Mouse (Mus musculus) liver, embryonic 14.5 days (tissue): ENCODE results near the gene Eml4. TPM values are rescaled to one million over a fixed set of nuclear protein-coding genes. Genes with fewer than 3 reads are reported as not detected.

Source experiments
- ATAC-seq: fragments of 200-750 bp; cut with Nextera tagmentation; 2 replicates; pipeline ENCODE4 v1.8.0; 2017; ENCODE audit warnings: moderate number of reproducible peaks, mild to moderate bottlenecking, moderate library complexity; ENCODE audit not compliant: insufficient read depth
- DNase-seq, 3 experiments: peaks; one replicate each; pipeline ENCODE4 v3.0.0-alpha.2; 2012 to 2013; ENCODE audit warnings: low read depth in 3 of 3, low spot score in 3 of 3
- H3K27ac ChIP-seq: fragments of 300-500 bp; sonication (generic); 2 replicates; pipeline ENCODE4 v1.5.1; 2014; ENCODE audit warnings: moderate library complexity, mild to moderate bottlenecking, control low read depth, inconsistent platforms
- H3K27me3 ChIP-seq: fragments of 300-500 bp; sonication (generic); 2 replicates; pipeline ENCODE4 v1.6.1; 2014; ENCODE audit warnings: mild to moderate bottlenecking, low read length, moderate library complexity; ENCODE audit not compliant: control insufficient read depth, insufficient read depth
- H3K36me3 ChIP-seq: fragments of 300-500 bp; sonication (generic); replicated peaks from 2 replicates; pipeline ENCODE4 v1.6.1; 2014; ENCODE audit warnings: low read depth; ENCODE audit not compliant: control insufficient read depth, insufficient read depth
- H3K4me1 ChIP-seq, 2 experiments: fragments of 200-500 bp in 1 of 2; fragments of 300-500 bp in 1 of 2; sonication (generic) in 1 of 2; replicated peaks; 2 replicates each; pipeline ENCODE4 v1.6.1; 2012 to 2014; ENCODE audit warnings: antibody characterized with exemption in 1 of 2, inconsistent platforms in 1 of 2, low read length in 1 of 2; ENCODE audit not compliant: control insufficient read depth in 2 of 2, insufficient read depth in 2 of 2
- H3K4me2 ChIP-seq: fragments of 300-500 bp; sonication (generic); 2 replicates; pipeline ENCODE4 v1.6.1; 2014; ENCODE audit warnings: low read depth, mild to moderate bottlenecking, control low read depth, moderate library complexity
- H3K4me3 ChIP-seq, 2 experiments: fragments of 200-500 bp in 1 of 2; fragments of 300-500 bp in 1 of 2; sonication (generic) in 1 of 2; 2 replicates each; pipeline ENCODE4 v1.5.1; 2012 to 2014; ENCODE audit warnings: low read depth in 2 of 2, low read length in 2 of 2, mild to moderate bottlenecking in 2 of 2, control low read depth in 1 of 2, inconsistent platforms in 1 of 2, moderate library complexity in 1 of 2; ENCODE audit not compliant: insufficient read depth in 1 of 2
- H3K9ac ChIP-seq: fragments of 300-500 bp; sonication (generic); replicated peaks from 2 replicates; pipeline ENCODE4 v1.6.1; 2014; ENCODE audit warnings: mild to moderate bottlenecking, control low read depth, moderate library complexity
- H3K9me3 ChIP-seq: fragments of 300-500 bp; sonication (generic); 2 replicates; pipeline ENCODE4 v1.6.1; 2016; ENCODE audit warnings: low read length, mixed read lengths; ENCODE audit not compliant: control insufficient read depth
- CTCF ChIP-seq: IDR thresholded peaks from 2 replicates; pipeline ENCODE4 v1.5.1; 2016; ENCODE audit warnings: antibody characterized with exemption, low read depth, control low read depth
- EP300 ChIP-seq: IDR thresholded peaks from 2 replicates; pipeline ENCODE4 v1.6.1; 2016; ENCODE audit warnings: antibody characterized with exemption, low read depth
- WGBS: fragments of 180-500 bp; shearing (Covaris S2); extraction: QIAGEN DNeasy Blood & Tissue Kit; methylation state at CpG from one replicate; pipeline ENCODE4 v1.1.7; 2014; ENCODE audit not compliant: insufficient replicate concordance; 5-methylcytosine and 5-hydroxymethylcytosine counted together
- polyA plus RNA-seq, 2 experiments: library from polyadenylated mRNA; depleted of rRNA in 1 of 2; stranded (reverse) in 1 of 2; unstranded in 1 of 2; fragments of >200 nt; fragmentation: Nextera tagmentation in 1 of 2; extraction: Ambion mirVana in 1 of 2; gene quantifications; 2 replicates each; pipeline versions ENCODE4 v1.2.1 to v1.2.3; 2012 to 2014

Eml4 gene
- polyA plus RNA-seq, 2 experiments: 4.8 to 5.0 TPM

DNA sequence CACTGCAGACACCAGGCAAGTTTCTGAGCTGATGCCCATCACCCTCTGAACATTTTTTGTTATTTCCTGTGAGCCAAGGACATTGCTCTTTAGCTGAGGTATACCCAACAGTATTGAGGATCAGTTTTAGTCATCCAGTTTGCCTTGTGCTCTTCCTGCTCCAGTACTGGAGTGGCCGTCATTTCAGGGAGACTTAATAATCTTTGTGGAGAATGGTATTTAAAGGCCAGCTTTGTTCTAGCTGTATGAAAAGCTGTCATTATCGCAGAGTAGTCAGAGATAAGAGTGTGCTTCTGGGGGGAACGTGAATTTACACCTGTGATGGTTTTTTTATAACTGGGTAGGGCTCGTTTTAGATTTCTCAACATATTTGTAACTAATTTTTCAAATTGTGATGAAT is 9.2 kb downstream of the Eml4 start:
- WGBS: 40% methylated on average over 4 of the region's 4 CpGs
- DNase-seq (no peak), ATAC-seq (no peak)
- no peak overlapping the region for H3K4me3 ChIP-seq
- H3K4me2 ChIP-seq: no peak overlapping the region
- no peaks in the 10 kb centered on the region for H3K27me3 ChIP-seq
- no peaks in the 10 kb centered on the region for H3K36me3 ChIP-seq
- H3K9me3 ChIP-seq: no peaks in the 10 kb centered on the region
- TF ChIP-seq CTCF (no peak), EP300 (no peak)
- no peak overlapping the region for H3K9ac ChIP-seq
- H3K4me1 ChIP-seq: peaks cover 0 to 16% of the 10 kb centered on the region in 2 experiments
- H3K27ac ChIP-seq: no peak overlapping the region

DNA sequence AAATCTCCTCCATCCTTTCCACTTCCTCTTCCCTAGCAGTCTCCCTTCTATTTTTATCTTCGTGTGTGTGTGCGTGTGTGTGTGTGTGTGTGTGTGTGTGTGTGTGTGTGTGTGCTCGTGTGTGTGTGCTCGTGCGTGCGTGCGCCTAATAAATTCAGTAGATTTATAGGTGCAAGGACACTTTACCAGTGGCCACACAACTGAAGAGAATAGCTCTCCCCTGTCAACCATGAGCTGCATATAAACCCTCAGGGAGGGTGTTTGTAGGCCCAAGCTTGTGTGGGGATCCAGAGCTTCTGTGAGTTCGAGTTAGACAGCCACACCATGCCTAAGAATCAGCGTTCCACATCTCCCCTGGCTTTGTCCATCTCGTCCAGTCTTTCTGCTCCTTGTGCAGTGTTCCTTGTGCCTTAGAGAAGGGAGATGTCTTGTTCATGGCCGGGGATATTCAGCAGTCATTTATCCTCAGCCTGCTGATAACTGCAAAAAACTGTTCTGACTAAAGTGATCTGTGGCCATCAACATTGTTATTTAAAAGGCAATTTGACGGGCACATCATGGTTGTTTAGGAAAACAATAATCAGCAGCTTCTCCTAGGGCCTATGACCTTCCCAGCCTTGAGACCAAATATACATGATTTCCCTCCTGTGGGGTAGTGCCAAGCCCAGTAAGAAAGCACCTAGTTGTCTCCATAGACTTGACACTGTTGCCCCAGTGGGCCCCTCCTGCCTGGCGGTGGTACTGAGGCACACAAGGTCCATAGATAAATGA is 10.2 kb downstream of the Eml4 start:
- DNase-seq (no peak), ATAC-seq (no peak)
- no peak overlapping the region for H3K27ac ChIP-seq
- H3K4me1 ChIP-seq: peaks cover 0 to 14% of the 10 kb centered on the region in 2 experiments
- no peaks in the 10 kb centered on the region for H3K9me3 ChIP-seq
- TF ChIP-seq CTCF (no peak), EP300 (no peak)
- H3K27me3 ChIP-seq: no peaks in the 10 kb centered on the region
- H3K36me3 ChIP-seq: no peaks in the 10 kb centered on the region
- 54% methylated on average over 13 of the region's 13 CpGs for WGBS
- H3K9ac ChIP-seq: no peak overlapping the region
- H3K4me3 ChIP-seq: no peak overlapping the region
- H3K4me2 ChIP-seq: no peak overlapping the region

DNA sequence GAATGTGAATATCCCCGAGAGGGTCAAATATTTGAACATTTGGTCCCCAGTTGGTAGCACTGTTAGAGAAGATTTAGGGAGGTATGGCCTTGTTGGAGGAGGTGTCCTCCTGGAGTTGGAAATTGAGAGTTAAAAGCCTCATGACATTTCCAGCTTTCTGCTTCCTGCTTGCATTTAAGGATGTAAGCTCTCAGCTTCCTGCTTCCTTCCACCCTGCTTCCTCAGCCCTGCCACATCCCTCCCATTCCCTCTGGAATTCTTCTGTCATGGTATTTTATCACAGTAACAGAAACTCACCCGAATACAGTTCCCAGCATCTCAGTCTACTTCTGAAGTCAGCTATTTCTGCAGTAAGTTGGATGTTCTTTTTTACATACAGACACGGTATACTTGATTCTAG is 12.3 kb downstream of the Eml4 start:
- H3K4me3 ChIP-seq: no peak overlapping the region
- 55% methylated on average over 3 of the region's 3 CpGs for WGBS
- H3K27me3 ChIP-seq: no peaks in the 10 kb centered on the region
- H3K27ac ChIP-seq: no peak overlapping the region
- H3K9ac ChIP-seq: no peak overlapping the region
- no peaks in the 10 kb centered on the region for H3K36me3 ChIP-seq
- H3K4me1 ChIP-seq: peaks cover 0 to 16% of the 10 kb centered on the region in 2 experiments
- no peak for ATAC-seq
- no peak overlapping the region for H3K4me2 ChIP-seq
- DNase-seq: no peak
- H3K9me3 ChIP-seq: no peaks in the 10 kb centered on the region
- TF ChIP-seq CTCF: no peak
- no peak for TF ChIP-seq EP300

DNA sequence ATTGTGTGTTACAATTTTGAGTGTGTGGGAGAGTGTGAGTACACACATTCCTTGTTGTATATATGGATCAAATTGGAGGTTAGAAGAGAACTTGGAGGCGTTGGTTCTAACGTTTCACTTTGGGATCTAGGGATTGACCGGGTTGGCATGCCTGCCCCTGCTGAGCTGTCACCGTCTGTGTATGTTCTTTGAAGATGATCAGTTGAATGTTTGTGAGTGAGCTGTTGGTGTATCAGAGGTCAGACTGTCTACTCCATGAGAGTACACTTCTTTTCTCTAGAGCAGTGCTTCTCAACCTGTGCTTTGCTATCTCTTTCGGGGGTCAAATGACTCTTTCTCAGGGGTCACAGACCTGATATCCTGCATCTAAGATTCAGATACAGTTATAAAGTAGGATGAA is 13.6 kb downstream of the Eml4 start:
- Histone ChIP-seq H3K4me1 (peaks cover 0 to 13% of the 10 kb centered on the region in 2 experiments; a peak in 3 of 4 replicates), H3K4me2 (no peak overlapping the region), H3K27ac (no peak overlapping the region), H3K27me3 (no peaks in the 10 kb centered on the region), H3K9me3 (no peaks in the 10 kb centered on the region), H3K9ac (no peak overlapping the region), H3K36me3 (no peaks in the 10 kb centered on the region), H3K4me3 (no peak overlapping the region)
- 60% methylated on average over 5 of the region's 5 CpGs for WGBS
- DNase-seq (no peak), ATAC-seq (no peak)
- TF ChIP-seq CTCF: no peak
- TF ChIP-seq EP300: no peak

DNA sequence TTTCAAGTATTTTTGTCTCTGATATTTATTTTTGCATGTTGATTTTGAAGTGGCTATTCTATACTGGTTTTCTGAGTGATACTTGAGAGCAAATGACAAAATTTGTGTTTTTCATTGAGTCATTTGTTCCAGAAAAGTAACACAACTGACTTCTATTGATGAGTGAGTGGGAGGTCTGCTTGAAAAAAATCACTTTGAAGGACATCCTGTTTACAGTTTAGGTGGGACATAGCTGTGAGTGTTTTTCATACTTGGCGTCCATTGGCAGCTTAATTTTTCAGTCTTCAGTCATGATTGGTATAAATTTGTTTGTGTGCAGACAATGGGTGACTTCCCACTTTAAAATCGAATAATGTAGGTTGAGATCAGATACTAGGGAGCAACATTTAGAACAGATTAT is 14.4 kb downstream of the Eml4 start:
- Histone ChIP-seq H3K9me3 (no peaks in the 10 kb centered on the region), H3K4me2 (no peak overlapping the region), H3K27ac (no peak overlapping the region), H3K4me1 (peaks cover 0 to 11% of the 10 kb centered on the region in 2 experiments; a peak in 3 of 4 replicates), H3K9ac (no peak overlapping the region), H3K27me3 (no peaks in the 10 kb centered on the region), H3K4me3 (no peak overlapping the region), H3K36me3 (no peaks in the 10 kb centered on the region)
- DNase-seq (no peak), ATAC-seq (no peak)
- whole genome bisulfite sequencing: 52% methylated on average over 2 of the region's 2 CpGs
- TF ChIP-seq CTCF (no peak), EP300 (no peak)
